Mouse (Mus musculus): ENCODE results near the gene Pla2g4a.
"Not testable (repeated sequence)": the region's sequence is repeated elsewhere in the genome, so short reads cannot be mapped to it uniquely, and the experiment has no call there.

GRCm38 (mm10) chr1:149923737-149924136 is 37.4 kb downstream of the Pla2g4a start:
- TF ChIP-seq MYB (IDR thresholded peaks at IDR 0.05; ENCODE audit: low read depth, low read length); MXI1 (IDR thresholded peaks at IDR 0.05; ENCODE audit: low read depth, low read length); HCFC1 (IDR thresholded peaks at IDR 0.05; ENCODE audit: low read depth, low read length); POLR2A (IDR thresholded peaks at IDR 0.05; ENCODE audit: control insufficient read depth in 1 of 2, insufficient read depth in 1 of 2, low read depth in 1 of 2, low read length in 2 of 2, poor library complexity in 1 of 2); MAFK (IDR thresholded peaks at IDR 0.05; ENCODE audit: borderline replicate concordance, low read depth, low read length); MYC (IDR thresholded peaks at IDR 0.05; ENCODE audit: low read depth, low read length): not testable (repeated sequence)
